Mouse (Mus musculus): ENCODE data around the gene Gm13272.
"Not testable (repeated sequence)": the region's sequence is repeated elsewhere in the genome, so short reads cannot be mapped to it uniquely, and the experiment has no call there.

Gm13272 gene

GRCm38 (mm10) chr4:88779550-88779949 lies at the start of gene Gm13272:
TSS of gene Gm13272 (plus strand) at chr4:88779850.
- DNase-seq (ENCODE audit: low read depth in 1 of 2, low spot score in 2 of 2) = not testable (repeated sequence)

- peak in 1 of 2 experiments; percentile 62 for DNase-seq (ENCODE audit: low read depth in 1 of 2, low spot score in 2 of 2)
Measured at GRCm38 (mm10) chr4:88738480-88738879, 41.2 kb upstream of the Gm13272 start.

- no peak for DNase-seq (ENCODE audit: low read depth in 1 of 2, low spot score in 2 of 2)
Measured at GRCm38 (mm10) chr4:88739036-88739435, 40.6 kb upstream of the Gm13272 start.

- DNase-seq (ENCODE audit: low read depth in 1 of 2, low spot score in 2 of 2) = no peak
Measured at GRCm38 (mm10) chr4:88741426-88741825, 38.2 kb upstream of the Gm13272 start.

GRCm38 (mm10) chr4:88742771-88743371 lies 36.8 kb upstream of the Gm13272 start:
- no peak for DNase-seq (ENCODE audit: low read depth in 1 of 2, low spot score in 2 of 2)

- no peak for DNase-seq (ENCODE audit: low read depth in 1 of 2, low spot score in 2 of 2)
Measured at GRCm38 (mm10) chr4:88744207-88744606, 35.4 kb upstream of the Gm13272 start.

DNA sequence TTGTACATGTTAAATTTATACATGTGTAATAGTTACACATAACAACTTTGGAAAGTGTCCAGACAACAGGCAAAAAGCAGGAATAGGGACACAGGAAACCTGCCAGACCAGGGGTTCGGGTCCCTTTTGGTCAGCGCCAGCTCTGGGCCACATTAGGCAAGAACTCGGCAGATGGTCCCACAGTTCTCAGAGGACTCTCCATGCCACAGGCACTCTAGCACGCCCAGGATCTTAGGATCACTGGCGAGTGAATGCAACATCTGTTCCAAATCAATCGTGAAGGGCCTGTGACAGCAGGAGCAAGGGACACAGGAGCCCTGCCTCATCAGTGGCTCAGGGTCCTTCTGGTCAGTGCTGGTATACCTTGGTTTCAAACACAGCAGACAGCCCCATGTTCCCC lies 29.7 kb upstream of the Gm13272 start:
- DNase-seq (ENCODE audit: low read depth in 1 of 2, low spot score in 2 of 2) = no peak

- peak in 1 of 2 experiments; percentile 76 for DNase-seq (ENCODE audit: low read depth in 1 of 2, low spot score in 2 of 2)
Measured at GRCm38 (mm10) chr4:88754818-88755340, 24.8 kb upstream of the Gm13272 start, which contains the start of gene Gm13271. TSS of gene Gm13271 (plus strand) at chr4:88754868.

DNA sequence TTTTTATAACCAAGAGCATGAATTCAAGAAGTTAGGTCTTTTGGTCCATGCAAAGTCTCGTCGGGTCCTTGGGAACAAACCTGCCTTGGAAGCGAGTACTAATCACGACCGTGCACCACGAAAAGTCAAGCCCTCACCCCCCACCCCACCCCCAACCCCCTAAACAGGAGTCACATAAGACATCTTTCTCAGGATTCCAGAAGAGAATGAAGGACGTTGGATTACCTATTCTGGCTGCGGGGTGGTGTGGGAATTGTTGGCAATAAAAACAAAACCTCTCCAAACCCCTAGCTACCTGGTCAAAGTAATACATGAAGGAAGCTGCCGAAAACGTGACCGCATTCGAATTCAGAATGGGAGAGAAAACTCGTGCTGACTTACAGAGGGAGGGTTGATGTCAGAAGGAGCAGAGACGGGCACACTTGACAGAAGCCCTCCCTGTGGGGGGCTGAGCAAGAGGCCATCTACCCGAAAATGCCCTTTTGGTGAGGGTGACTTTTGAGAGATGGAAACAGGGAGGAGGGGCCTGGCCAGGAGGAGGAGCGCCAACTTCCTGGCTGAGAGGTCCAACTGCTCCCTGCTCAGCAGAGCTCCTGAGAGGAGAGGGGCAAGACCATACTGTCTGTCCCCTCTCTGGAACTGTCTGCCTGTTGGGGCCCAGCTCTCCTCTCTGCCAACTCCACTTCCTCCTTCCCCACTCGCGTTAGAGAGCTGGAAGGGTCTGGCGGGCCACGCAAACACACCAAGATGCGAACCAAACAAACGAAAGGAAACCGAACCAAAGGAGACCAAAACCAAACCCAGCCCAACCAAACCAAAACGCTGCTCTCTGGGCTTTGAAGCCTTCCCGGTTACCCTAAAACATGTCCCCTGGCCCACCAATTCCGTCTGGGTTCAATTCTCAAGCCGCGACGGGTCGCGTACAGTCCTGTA lies 22.8 kb upstream of the Gm13272 start:
- not testable (repeated sequence) for DNase-seq (ENCODE audit: low read depth in 1 of 2, low spot score in 2 of 2)

DNA sequence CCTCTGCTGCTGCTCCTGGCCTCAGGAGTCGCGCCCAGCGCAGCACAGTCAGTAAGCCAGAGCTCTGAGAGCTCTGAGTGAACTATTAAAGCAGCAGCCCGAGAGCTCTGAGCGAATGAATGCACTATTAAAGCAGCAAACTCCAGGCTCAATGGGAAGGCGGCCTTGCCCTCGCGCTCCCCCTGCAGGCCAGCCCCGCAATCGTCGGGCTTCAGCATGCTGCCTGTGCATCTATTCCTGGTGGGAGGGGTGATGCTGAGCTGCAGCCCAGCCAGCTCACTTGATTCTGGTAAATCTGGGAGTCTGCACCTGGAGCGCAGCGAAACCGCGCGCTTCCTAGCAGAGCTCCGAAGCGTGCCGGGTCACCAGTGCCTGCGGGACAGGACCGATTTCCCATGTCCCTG lies 22.0 kb upstream of the Gm13272 start:
- peak; percentile 85 to 95 for DNase-seq (ENCODE audit: low read depth in 1 of 2, low spot score in 2 of 2)

DNA sequence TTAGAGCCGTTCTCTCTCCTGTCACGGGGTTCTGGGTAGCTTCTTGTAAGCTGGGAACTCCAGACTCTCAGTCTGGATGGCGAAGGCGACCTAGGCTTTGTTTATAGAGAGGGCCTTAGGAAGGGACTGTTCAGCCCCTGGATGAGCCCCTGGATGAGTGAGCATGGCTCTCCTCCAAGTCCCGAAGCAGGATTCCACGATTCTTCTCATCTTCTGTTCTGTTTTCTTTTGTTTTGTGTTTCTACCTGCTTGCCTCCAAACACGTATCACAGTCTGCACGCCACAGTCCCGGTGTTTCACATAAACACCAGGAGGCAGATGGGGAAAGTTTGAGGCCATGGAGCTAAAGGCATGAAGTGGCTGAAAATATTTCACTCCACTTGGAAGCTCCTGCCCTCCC lies 20.9 kb upstream of the Gm13272 start:
- not testable (repeated sequence) for DNase-seq (ENCODE audit: low read depth in 1 of 2, low spot score in 2 of 2)

DNA sequence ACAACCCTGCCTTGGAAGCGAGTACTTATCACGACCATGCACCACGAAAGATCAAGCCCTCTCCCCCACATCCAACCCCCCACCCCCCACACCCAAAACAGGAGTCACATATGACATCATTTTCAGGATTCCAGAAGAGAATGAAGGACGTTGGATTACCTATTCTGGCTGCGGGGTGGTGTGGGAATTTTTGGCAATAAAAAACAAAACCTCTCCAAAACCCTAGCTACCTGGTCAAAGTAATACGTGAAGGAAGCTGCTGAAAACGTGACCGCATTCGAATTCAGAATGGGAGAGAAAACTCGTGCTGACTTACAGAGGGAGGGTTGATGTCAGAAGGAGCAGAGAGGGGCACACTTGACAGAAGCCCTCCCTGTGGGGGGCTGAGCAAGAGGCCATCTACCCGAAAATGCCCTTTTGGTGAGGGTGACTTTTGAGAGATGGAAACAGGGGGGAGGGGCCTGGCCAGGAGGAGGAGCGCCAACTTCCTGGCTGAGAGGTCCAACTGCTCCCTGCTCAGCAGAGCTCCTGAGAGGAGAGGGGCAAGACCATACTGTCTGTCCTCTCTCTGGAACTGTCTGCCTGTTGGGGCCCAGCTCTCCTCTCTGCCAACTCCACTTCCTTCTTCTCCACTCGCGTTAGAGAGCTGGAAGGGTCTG lies 19.9 kb upstream of the Gm13272 start, which contains the start of gene Gm13283:
TSS of gene Gm13283 (plus strand) at position 510 of the 659 bp plus-strand sequence.
- not testable (repeated sequence) for DNase-seq (ENCODE audit: low read depth in 1 of 2, low spot score in 2 of 2)

- peak; percentile 63 to 64 for DNase-seq (ENCODE audit: low read depth in 1 of 2, low spot score in 2 of 2)
Measured at GRCm38 (mm10) chr4:88760431-88760830, 19.2 kb upstream of the Gm13272 start.

DNA sequence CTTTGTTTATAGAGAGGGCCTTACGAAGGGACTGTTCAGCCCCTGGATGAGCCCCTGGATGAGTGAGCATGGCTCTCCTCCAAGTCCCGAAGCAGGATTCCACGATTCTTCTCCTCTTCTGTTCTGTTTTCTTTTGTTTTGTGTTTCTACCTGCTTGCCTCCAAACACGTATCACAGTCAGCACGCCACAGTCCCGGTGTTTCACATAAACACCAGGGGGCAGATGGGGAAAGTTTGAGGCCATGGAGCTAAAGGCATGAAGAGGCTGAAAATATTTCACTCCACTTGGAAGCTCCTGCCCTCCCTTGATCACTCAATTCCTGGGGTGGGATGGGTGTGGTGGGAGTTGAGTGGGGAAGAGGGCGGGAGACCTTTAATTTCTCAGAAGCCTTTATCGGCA lies 17.9 kb upstream of the Gm13272 start:
- DNase-seq (ENCODE audit: low read depth in 1 of 2, low spot score in 2 of 2) = peak; percentile 67 to 70

- DNase-seq (ENCODE audit: low read depth in 1 of 2, low spot score in 2 of 2) = not testable (repeated sequence)
Measured at GRCm38 (mm10) chr4:88762341-88762740, 17.3 kb upstream of the Gm13272 start.

DNA sequence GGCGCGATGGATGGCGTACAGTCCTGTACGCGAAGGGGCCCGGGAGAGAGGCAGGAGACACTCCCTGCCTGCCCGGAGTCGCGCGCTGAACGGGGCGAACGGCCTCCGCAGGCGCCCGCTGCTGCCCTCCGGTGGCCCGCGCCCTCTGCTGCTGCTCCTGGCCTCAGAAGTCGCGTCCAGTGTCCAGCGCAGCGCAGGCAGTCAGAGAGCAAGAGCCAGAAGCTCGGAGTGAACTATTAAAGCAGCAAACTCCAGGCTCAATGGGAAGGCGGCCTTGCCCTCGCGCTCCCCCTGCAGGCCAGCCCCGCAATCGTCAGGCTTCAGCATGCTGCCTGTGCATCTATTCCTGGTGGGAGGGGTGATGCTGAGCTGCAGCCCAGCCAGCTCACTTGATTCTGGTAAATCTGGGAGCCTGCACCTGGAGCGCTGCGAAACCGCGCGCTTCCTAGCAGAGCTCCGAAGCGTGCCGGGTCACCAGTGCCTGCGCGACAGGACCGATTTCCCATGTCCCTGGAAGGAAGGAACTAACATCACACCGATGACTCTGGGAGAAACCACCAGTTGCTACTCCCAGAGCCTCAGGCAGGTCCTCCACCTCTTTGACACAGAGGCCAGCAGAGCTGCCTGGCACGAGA lies 16.1 kb upstream of the Gm13272 start:
- DNase-seq (ENCODE audit: low read depth in 1 of 2, low spot score in 2 of 2) = peak in 1 of 2 experiments; percentile 45

GRCm38 (mm10) chr4:88773534-88773933 lies 6.1 kb upstream of the Gm13272 start, which contains the start of gene Gm13290:
TSS of gene Gm13290 (plus strand) at chr4:88773834.
- DNase-seq (ENCODE audit: low read depth in 1 of 2, low spot score in 2 of 2) = not testable (repeated sequence)

DNA sequence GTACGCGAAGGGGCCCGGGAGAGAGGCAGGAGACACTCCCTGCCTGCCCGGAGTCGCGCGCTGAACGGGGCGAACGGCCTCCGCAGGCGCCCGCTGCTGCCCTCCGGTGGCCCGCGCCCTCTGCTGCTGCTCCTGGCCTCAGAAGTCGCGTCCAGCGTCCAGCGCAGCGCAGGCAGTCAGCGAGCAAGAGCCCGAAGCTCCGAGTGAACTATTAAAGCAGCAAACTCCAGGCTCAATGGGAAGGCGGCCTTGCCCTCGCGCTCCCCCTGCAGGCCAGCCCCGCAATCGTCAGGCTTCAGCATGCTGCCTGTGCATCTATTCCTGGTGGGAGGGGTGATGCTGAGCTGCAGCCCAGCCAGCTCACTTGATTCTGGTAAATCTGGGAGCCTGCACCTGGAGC lies 3.0 kb upstream of the Gm13272 start, which contains the start of gene Gm13289:
TSS of gene Gm13289 (plus strand) at position 301 of the 400 bp plus-strand sequence.
- DNase-seq (ENCODE audit: low read depth in 1 of 2, low spot score in 2 of 2) = not testable (repeated sequence)

- DNase-seq (ENCODE audit: low read depth in 1 of 2, low spot score in 2 of 2) = not testable (repeated sequence)
Measured at GRCm38 (mm10) chr4:88780320-88780719, 670 bp downstream of the Gm13272 start.

GRCm38 (mm10) chr4:88781831-88782230 lies 2.2 kb downstream of the Gm13272 start, which contains the start of gene Ifnz:
TSS of gene Ifnz (plus strand) at chr4:88782131.
- not testable (repeated sequence) for DNase-seq (ENCODE audit: low read depth in 1 of 2, low spot score in 2 of 2)

Data from monocyte, adult 2 months (primary cell).